Mouse (Mus musculus): Measurements from ENCODE around the gene C130074G19Rik.

Gene C130074G19Rik

GRCm38 (mm10) chr1:184845111-184846071 is 37.6 kb downstream of the C130074G19Rik start:
- ATAC-seq (ENCODE audit: insufficient number of reproducible peaks, low FRiP score, low TSS enrichment), result peak; percentile 91

GRCm38 (mm10) chr1:184844326-184845066 is 38.5 kb downstream of the C130074G19Rik start:
- no peak for ATAC-seq (ENCODE audit: insufficient number of reproducible peaks, low FRiP score, low TSS enrichment)

GRCm38 (mm10) chr1:184837649-184838048 is 45.4 kb downstream of the C130074G19Rik start:
- no peak for ATAC-seq (ENCODE audit: insufficient number of reproducible peaks, low FRiP score, low TSS enrichment)

GRCm38 (mm10) chr1:184836350-184836749 is 46.7 kb downstream of the C130074G19Rik start:
- ATAC-seq (ENCODE audit: insufficient number of reproducible peaks, low FRiP score, low TSS enrichment), result no peak

- ATAC-seq (ENCODE audit: insufficient number of reproducible peaks, low FRiP score, low TSS enrichment), result no peak
Observed at GRCm38 (mm10) chr1:184833499-184833898, 49.5 kb downstream of the C130074G19Rik start.

GRCm38 (mm10) chr1:184832211-184832610 is 50.8 kb downstream of the C130074G19Rik start:
- no peak for ATAC-seq (ENCODE audit: insufficient number of reproducible peaks, low FRiP score, low TSS enrichment)

GRCm38 (mm10) chr1:184829897-184830296 is 53.1 kb downstream of the C130074G19Rik start:
- no peak for ATAC-seq (ENCODE audit: insufficient number of reproducible peaks, low FRiP score, low TSS enrichment)

GRCm38 (mm10) chr1:184827175-184827701 is 55.8 kb downstream of the C130074G19Rik start:
- ATAC-seq (ENCODE audit: insufficient number of reproducible peaks, low FRiP score, low TSS enrichment), result no peak

- ATAC-seq (ENCODE audit: insufficient number of reproducible peaks, low FRiP score, low TSS enrichment), result no peak
Observed at GRCm38 (mm10) chr1:184825093-184825492, 57.9 kb downstream of the C130074G19Rik start.

- peak; percentile 85 for ATAC-seq (ENCODE audit: insufficient number of reproducible peaks, low FRiP score, low TSS enrichment)
Observed at GRCm38 (mm10) chr1:184824439-184824851, 58.6 kb downstream of the C130074G19Rik start.

- ATAC-seq (ENCODE audit: insufficient number of reproducible peaks, low FRiP score, low TSS enrichment), result no peak
Observed at GRCm38 (mm10) chr1:184822678-184823077, 60.3 kb downstream of the C130074G19Rik start.
